ENCODE assay signal across 14 mouse cellular contexts in genomic region chr19:38325029-38325398, GRCm38 (mm10).
DNase-seq lines count a peak whose midpoint lies in the region; ATAC-seq and TF ChIP-seq lines count a peak whose summit lies in the region.
"Had no signal": no experiment of that assay in that cellular context is flagged by ENCODE, and none has a peak within 500 bp of the region (broad histone marks: within the 10 kb centered on the region; RNA-seq: fewer than 3 reads in every experiment).

No protein-coding gene starts in this region.

- peak overlapping the region; percentile 25; the same call in 1 of the 2 replicates for H3K27ac ChIP-seq in forebrain, embryonic 10.5 days
- H3K27ac ChIP-seq in forebrain, embryonic 12.5 days: no peak overlapping the region
- H3K27ac ChIP-seq in layer of hippocampus, adult 2 months: peak overlapping the region; percentile 83
- H3K27ac ChIP-seq in midbrain, embryonic 15.5 days: 0 out of 2 replicates have a peak overlapping the region, but pooled peaks have one; percentile 13
- H3K27ac ChIP-seq: limb, embryonic 13.5 days; liver, embryonic 14.5 days had no signal

- no peaks in the 10 kb centered on the region for H3K9me3 ChIP-seq in forebrain, embryonic 10.5 days
- no peaks in the 10 kb centered on the region for H3K9me3 ChIP-seq in forebrain, embryonic 12.5 days
- H3K9me3 ChIP-seq in midbrain, embryonic 15.5 days: no peaks in the 10 kb centered on the region
- H3K9me3 ChIP-seq: limb, embryonic 13.5 days had no signal

- H3K27me3 ChIP-seq in forebrain, embryonic 10.5 days (ENCODE audit: poor library complexity, severe bottlenecking): no peaks in the 10 kb centered on the region
- H3K27me3 ChIP-seq in forebrain, embryonic 12.5 days: no peaks in the 10 kb centered on the region; the same call in 1 of the 2 replicates
- H3K27me3 ChIP-seq in midbrain, embryonic 15.5 days (replicated peaks): no peaks in the 10 kb centered on the region
- H3K27me3 ChIP-seq: CH12.LX; limb, embryonic 13.5 days had no signal

- H3K36me3 ChIP-seq in forebrain, embryonic 10.5 days (replicated peaks): no peaks in the 10 kb centered on the region
- H3K36me3 ChIP-seq in forebrain, embryonic 12.5 days (replicated peaks): no peaks in the 10 kb centered on the region
- no peaks in the 10 kb centered on the region for H3K36me3 ChIP-seq in midbrain, embryonic 15.5 days (replicated peaks)
- H3K36me3 ChIP-seq: limb, embryonic 13.5 days had no signal

- no peak overlapping the region for H3K4me2 ChIP-seq in forebrain, embryonic 12.5 days
- H3K4me2 ChIP-seq in midbrain, embryonic 15.5 days: no peak overlapping the region
- H3K4me2 ChIP-seq: limb, embryonic 13.5 days had no signal

- no peak for ATAC-seq in forebrain, embryonic 12.5 days (ENCODE audit: low FRiP score)
- ATAC-seq in midbrain, embryonic 15.5 days (replicated peaks): peak; percentile 5
- ATAC-seq: lung, postnatal 0 days; Patski had no signal

- H3K4me3 ChIP-seq in forebrain, embryonic 10.5 days: no peak overlapping the region
- H3K4me3 ChIP-seq in forebrain, embryonic 12.5 days (replicated peaks): no peak overlapping the region
- H3K4me3 ChIP-seq in layer of hippocampus, adult 2 months: no peak overlapping the region
- no peak overlapping the region for H3K4me3 ChIP-seq in midbrain, embryonic 15.5 days
- H3K4me3 ChIP-seq: limb, embryonic 13.5 days had no signal

- no peak for TF ChIP-seq CTCF in layer of hippocampus, adult 2 months (conservative IDR thresholded peaks at IDR 0.05)
- TF ChIP-seq CTCF in brain, embryonic 14.5 days (IDR thresholded peaks at IDR 0.05; ENCODE audit: borderline replicate concordance, extremely low read depth, insufficient read depth, insufficient read length): no peak

- no peak for DNase-seq in forebrain, embryonic 10.5 days (ENCODE audit: extremely low spot score, low spot score)
- no peak for DNase-seq in layer of hippocampus, adult 2 months (ENCODE audit: low spot score in 2 of 2)
- no peak for DNase-seq in layer of hippocampus, postnatal 10 days (ENCODE audit: low spot score in 2 of 2)
- peak; percentile 30 for DNase-seq in brain, embryonic 14.5 days (ENCODE audit: low read depth)
- DNase-seq in Muller cell, postnatal 12 days (ENCODE audit: inconsistent ontology term): no peak
- no peak for DNase-seq in right cerebral cortex, adult 2 months (ENCODE audit: low spot score in 2 of 2)
- DNase-seq: gastrocnemius, postnatal 14 days had no signal

- TF ChIP-seq POLR2A in brain, embryonic 14.5 days (IDR thresholded peaks at IDR 0.05; ENCODE audit: borderline replicate concordance, extremely low read depth, insufficient read depth, insufficient read length, poor library complexity, severe bottlenecking): no peak

- H3K4me1 ChIP-seq in forebrain, embryonic 10.5 days: peaks cover 24% of the 10 kb centered on the region
- peaks cover 8% of the 10 kb centered on the region for H3K4me1 ChIP-seq in forebrain, embryonic 12.5 days
- peaks cover 9% of the 10 kb centered on the region for H3K4me1 ChIP-seq in midbrain, embryonic 15.5 days
- H3K4me1 ChIP-seq: limb, embryonic 13.5 days had no signal

- WGBS in forebrain, embryonic 10.5 days: 49% methylated on average over 4 of the region's 4 CpGs
- 55% methylated on average over 4 of the region's 4 CpGs for WGBS in forebrain, embryonic 12.5 days
- WGBS in midbrain, embryonic 15.5 days: 49% methylated on average over 4 of the region's 4 CpGs

- no peak overlapping the region for H3K9ac ChIP-seq in forebrain, embryonic 12.5 days
- no peak overlapping the region for H3K9ac ChIP-seq in midbrain, embryonic 15.5 days
- H3K9ac ChIP-seq: limb, embryonic 13.5 days; liver, embryonic 14.5 days had no signal
